Mouse (Mus musculus) cerebellum, adult 2 months (tissue): ENCODE measurements around the gene Agpat1.

Experiments used
- CTCF ChIP-seq: fragments of 200-500 bp; IDR thresholded peaks from 2 replicates; pipeline ENCODE4 v1.5.1; 2011; ENCODE audit warnings: low read depth, mild to moderate bottlenecking, control low read depth, low read length, moderate library complexity, borderline replicate concordance; ENCODE audit not compliant: insufficient read depth
- POLR2A ChIP-seq: fragments of 200-500 bp; IDR thresholded peaks from 2 replicates; pipeline ENCODE4 v1.6.1; 2011; ENCODE audit warnings: low read length, control low read depth, borderline replicate concordance; ENCODE audit not compliant: insufficient read depth

GRCm38 (mm10) chr17:34585121-34585520, 18.9 kb upstream of the Agpat1 start:
- TF ChIP-seq POLR2A = no peak
- TF ChIP-seq CTCF = no peak
